Mouse (Mus musculus) thymus, postnatal 25 days (tissue): ENCODE measurements at regions not wholly inside any gene's neighbourhood (a gene's known extent, or its start where the extent isn't known, plus 50 kb on each side); places are given as distances from the start of the nearest gene placed in this dataset.
A peak's percentile ranks its signal among the peaks of the same experiment; 100 is the strongest.
"Not testable (repeated sequence)": the region's sequence is repeated elsewhere in the genome, so short reads cannot be mapped to it uniquely, and the experiment has no call there.

ENCODE experiments used
- DNase-seq: peaks from one replicate; pipeline ENCODE4 v3.0.0; 2022

- DNase-seq: no peak
Measured at GRCm38 (mm10) chr2:128270377-128271129, 144.7 kb downstream of the Bcl2l11 start.

- DNase-seq: no peak
Measured at GRCm38 (mm10) chr2:128272789-128273188, 147.0 kb downstream of the Bcl2l11 start.

GRCm38 (mm10) chr2:128273292-128273691 is 147.5 kb downstream of the Bcl2l11 start:
- DNase-seq: no peak

GRCm38 (mm10) chr2:128276337-128276736 is 150.5 kb downstream of the Bcl2l11 start:
- DNase-seq: no peak

- no peak for DNase-seq
Measured at GRCm38 (mm10) chr2:128277387-128278123, 151.7 kb downstream of the Bcl2l11 start.

GRCm38 (mm10) chr2:128278124-128278432 is 152.2 kb downstream of the Bcl2l11 start:
- DNase-seq: no peak

- no peak for DNase-seq
Measured at GRCm38 (mm10) chr2:128278608-128279081, 152.8 kb downstream of the Bcl2l11 start.

- no peak for DNase-seq
Measured at GRCm38 (mm10) chr2:128279127-128279710, 153.4 kb downstream of the Bcl2l11 start.

GRCm38 (mm10) chr2:128282591-128282990 is 156.8 kb downstream of the Bcl2l11 start:
- no peak for DNase-seq

- DNase-seq: no peak
Measured at GRCm38 (mm10) chr2:128284822-128285421, 159.1 kb downstream of the Bcl2l11 start.

GRCm38 (mm10) chr2:128285457-128285856 is 159.6 kb downstream of the Bcl2l11 start:
- no peak for DNase-seq

GRCm38 (mm10) chr2:128288138-128288551 is 162.3 kb downstream of the Bcl2l11 start:
- no peak for DNase-seq

GRCm38 (mm10) chr2:128290609-128291008 is 164.8 kb downstream of the Bcl2l11 start:
- DNase-seq: no peak

GRCm38 (mm10) chr2:128294610-128295009 is 168.8 kb downstream of the Bcl2l11 start:
- DNase-seq: no peak

GRCm38 (mm10) chr2:128295018-128295424 is 169.2 kb downstream of the Bcl2l11 start:
- DNase-seq: peak; percentile 73

- no peak for DNase-seq
Measured at GRCm38 (mm10) chr2:128295726-128296234, 169.9 kb downstream of the Bcl2l11 start.

- DNase-seq: not testable (repeated sequence)
Measured at GRCm38 (mm10) chr2:128296423-128296822, 170.6 kb downstream of the Bcl2l11 start.

- DNase-seq: peak; percentile 33
Measured at GRCm38 (mm10) chr2:128296897-128297296, 171.1 kb downstream of the Bcl2l11 start.

GRCm38 (mm10) chr2:128297821-128298220 is 172.0 kb downstream of the Bcl2l11 start:
- DNase-seq: no peak

GRCm38 (mm10) chr2:128298996-128299395 is 173.2 kb downstream of the Bcl2l11 start:
- DNase-seq: no peak

- no peak for DNase-seq
Measured at GRCm38 (mm10) chr2:128301709-128302108, 175.9 kb downstream of the Bcl2l11 start.

- DNase-seq: no peak
Measured at GRCm38 (mm10) chr2:128304063-128304712, 178.3 kb downstream of the Bcl2l11 start.

GRCm38 (mm10) chr2:128306693-128307092 is 180.9 kb downstream of the Bcl2l11 start:
- DNase-seq: no peak
